Mouse (Mus musculus): ENCODE results near the gene Adam26b.
"Not testable (repeated sequence)": the region's sequence is repeated elsewhere in the genome, so short reads cannot be mapped to it uniquely, and the experiment has no call there.

Adam26b gene

GRCm38 (mm10) chr8:43528006-43528405, at the start of gene Adam26b:
Gene Adam26b (minus strand): TSS chr8:43528106.
- not testable (repeated sequence) for DNase-seq

DNA sequence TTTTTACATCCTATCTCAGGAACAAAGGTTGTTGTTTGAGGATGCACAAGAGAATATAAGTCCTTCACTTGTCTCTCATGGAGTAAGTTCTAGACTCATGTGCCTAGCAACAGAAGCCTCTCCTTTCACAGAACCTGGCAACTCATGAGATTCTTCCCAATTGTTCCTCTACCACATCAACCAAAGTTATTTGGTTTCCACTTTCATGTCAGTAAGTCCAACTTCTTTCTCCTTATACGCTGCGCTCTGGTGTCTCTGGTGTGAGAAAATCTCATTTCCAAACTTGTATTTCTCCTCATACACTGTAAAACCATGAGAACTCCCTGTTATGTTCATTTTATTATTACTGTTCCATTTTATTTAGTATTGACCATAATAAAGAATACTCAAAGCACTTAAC, 48.7 kb upstream of the Adam26b start, which contains the start of gene Adam26a:
Adam26a (minus strand) TSS at position 101 of the 400 bp plus-strand sequence.
- not testable (repeated sequence) for DNase-seq

All from cerebellum, postnatal 10 days (tissue).